Mouse (Mus musculus) layer of hippocampus, postnatal 25 days (tissue): ENCODE measurements around the gene Gm3173. TPM values are rescaled to one million over a fixed set of nuclear protein-coding genes. Genes with fewer than 3 reads are reported as not detected.
"Not testable (repeated sequence)": the region's sequence is repeated elsewhere in the genome, so short reads cannot be mapped to it uniquely, and the experiment has no call there.

ENCODE experiments used
- DNase-seq, 2 experiments: peaks; one replicate each; pipeline ENCODE4 v3.0.0; 2022; ENCODE audit warnings: mixed read lengths in 2 of 2, low spot score in 1 of 2; ENCODE audit errors: extremely low spot score in 1 of 2
- total RNA-seq, 2 experiments: library from RNA; stranded (reverse); gene quantifications; 2 replicates each; pipeline ENCODE4 v1.2.3; 2021

Gm3173 gene
- not detected for total RNA-seq

GRCm38 (mm10) chr14:4430692-4431091, at the start of gene Gm3173:
Gene Gm3173 (plus strand): TSS chr14:4430992.
- DNase-seq, result not testable (repeated sequence)

GRCm38 (mm10) chr14:4385606-4386005, 45.2 kb upstream of the Gm3173 start:
- DNase-seq, result not testable (repeated sequence)

- not testable (repeated sequence) for DNase-seq
Measured at GRCm38 (mm10) chr14:4392841-4393530, 37.8 kb upstream of the Gm3173 start.

- not testable (repeated sequence) for DNase-seq
Measured at GRCm38 (mm10) chr14:4397226-4397625, 33.6 kb upstream of the Gm3173 start, which contains the start of gene Gm3159. Gene Gm3159 (plus strand): TSS chr14:4397526.

GRCm38 (mm10) chr14:4398624-4399023, 32.2 kb upstream of the Gm3173 start:
- DNase-seq, result not testable (repeated sequence)

GRCm38 (mm10) chr14:4400115-4400789, 30.5 kb upstream of the Gm3173 start:
- not testable (repeated sequence) for DNase-seq

- DNase-seq, result not testable (repeated sequence)
Measured at GRCm38 (mm10) chr14:4401245-4401644, 29.5 kb upstream of the Gm3173 start.

GRCm38 (mm10) chr14:4403840-4404239, 27.0 kb upstream of the Gm3173 start:
- DNase-seq, result not testable (repeated sequence)

- DNase-seq, result not testable (repeated sequence)
Measured at GRCm38 (mm10) chr14:4409939-4410338, 20.9 kb upstream of the Gm3173 start.

- DNase-seq, result peak in 1 of 2 experiments; percentile 33
Measured at GRCm38 (mm10) chr14:4414965-4415835, 15.6 kb upstream of the Gm3173 start, which contains the start of gene Gm3164. Gene Gm3164 (plus strand): TSS chr14:4415448.

GRCm38 (mm10) chr14:4481445-4481844, 50.7 kb downstream of the Gm3173 start, which contains the start of gene Gm3182:
Gene Gm3182 (plus strand): TSS chr14:4481745.
- DNase-seq, result not testable (repeated sequence)

GRCm38 (mm10) chr14:4499425-4499824, 68.6 kb downstream of the Gm3173 start:
- not testable (repeated sequence) for DNase-seq

GRCm38 (mm10) chr14:4555105-4555504, 124.3 kb downstream of the Gm3173 start, which contains the start of gene Gm3047:
Gene Gm3047 (plus strand): TSS chr14:4555405.
- DNase-seq, result not testable (repeated sequence)

Other genes starting within 250 kb of the Gm3173 start
- gene Gm2974, start 248.4 kb upstream of the Gm3173 start, total RNA-seq, result 1 to 10 TPM in 1 of 2 experiments, under 1 TPM in 1; 0.66 to 1.0 TPM
- gene Gm3138, start 181.4 kb upstream of the Gm3173 start, total RNA-seq, result not detected
- gene Gm3149, start 113.7 kb upstream of the Gm3173 start, total RNA-seq, result not detected
- under 1 TPM; 0.79 to 0.96 TPM for gene 2610042L04Rik, start 96.2 kb upstream of the Gm3173 start, total RNA-seq
- gene Gm3159, start 33.5 kb upstream of the Gm3173 start, total RNA-seq, result not detected
- gene Gm3164, start 15.5 kb upstream of the Gm3173 start, total RNA-seq, result 1 to 10 TPM in 1 of 2 experiments, under 1 TPM in 1; 0.32 to 1.4 TPM
- not detected for gene Gm3182, start 50.8 kb downstream of the Gm3173 start, total RNA-seq
- not detected for gene Gm3047, start 124.4 kb downstream of the Gm3173 start, total RNA-seq
- under 1 TPM; 0.39 to 0.61 TPM for gene Gm8159, start 201.4 kb downstream of the Gm3173 start, total RNA-seq
- under 1 TPM in 1 of 2 experiments, not detected in 1; 0.42 TPM for gene Gm3239, start 233.2 kb downstream of the Gm3173 start, total RNA-seq